Mouse (Mus musculus): ENCODE data around the gene Frg2f1.

- TF ChIP-seq CTCF (IDR thresholded peaks at IDR 0.05; ENCODE audit: low read depth, low read length) (no peak), POLR2A (IDR thresholded peaks at IDR 0.05; ENCODE audit: extremely low read depth, insufficient read depth, low read length) (no peak)
These were observed 48.5 kb downstream of the Frg2f1 start for GRCm38 (mm10) chr4:119490806-119491205.

All from liver, adult 2 months (tissue).